Mouse (Mus musculus): Measurements from ENCODE around the gene Rims4. TPM values are rescaled to one million over a fixed set of nuclear protein-coding genes. Genes with fewer than 3 reads are reported as not detected.

Rims4 gene
- polyA plus RNA-seq, 1 experiment from 2014 or later = 0.26 TPM

GRCm38 (mm10) chr2:163882859-163883652 is 35.4 kb downstream of the Rims4 start:
- Histone ChIP-seq H3K27ac (ENCODE audit: low read length) (no peak overlapping the region), H3K9ac (ENCODE audit: low read depth, low read length) (no peak overlapping the region), H3K4me1 (ENCODE audit: control insufficient read depth, low read depth, low read length) (no peaks in the 10 kb centered on the region), H3K27me3 (ENCODE audit: control insufficient read depth, insufficient read depth, low read depth, low read length) (no peaks in the 10 kb centered on the region), H3K4me2 (ENCODE audit: low read depth, low read length) (no peak overlapping the region), H3K36me3 (ENCODE audit: control insufficient read depth, insufficient read depth) (no peaks in the 10 kb centered on the region), H3K9me3 (replicated peaks; ENCODE audit: control insufficient read depth, low read length) (no peaks in the 10 kb centered on the region), H3K4me3 (ENCODE audit: low read depth, low read length) (no peak overlapping the region)
- no peak for ATAC-seq (ENCODE audit: low read depth)
- WGBS (ENCODE audit: insufficient replicate concordance) = 55% methylated on average over 17 of the region's 17 CpGs

- ATAC-seq (ENCODE audit: low read depth) = no peak
- no peaks in the 10 kb centered on the region for H3K27me3 ChIP-seq (ENCODE audit: control insufficient read depth, insufficient read depth, low read depth, low read length)
- no peak overlapping the region for H3K4me2 ChIP-seq (ENCODE audit: low read depth, low read length)
- WGBS (ENCODE audit: insufficient replicate concordance) = 63% methylated on average over 6 of the region's 6 CpGs
- no peaks in the 10 kb centered on the region for H3K9me3 ChIP-seq (replicated peaks; ENCODE audit: control insufficient read depth, low read length)
- no peak overlapping the region for H3K27ac ChIP-seq (ENCODE audit: low read length)
- H3K36me3 ChIP-seq (ENCODE audit: control insufficient read depth, insufficient read depth) = no peaks in the 10 kb centered on the region
- no peaks in the 10 kb centered on the region for H3K4me1 ChIP-seq (ENCODE audit: control insufficient read depth, low read depth, low read length)
- no peak overlapping the region for H3K9ac ChIP-seq (ENCODE audit: low read depth, low read length)
- H3K4me3 ChIP-seq (ENCODE audit: low read depth, low read length) = no peak overlapping the region
These were observed 37.6 kb downstream of the Rims4 start for GRCm38 (mm10) chr2:163880891-163881290.

GRCm38 (mm10) chr2:163876830-163877498 is 41.5 kb downstream of the Rims4 start:
- Histone ChIP-seq H3K27me3 (ENCODE audit: control insufficient read depth, insufficient read depth, low read depth, low read length) (no peaks in the 10 kb centered on the region), H3K36me3 (ENCODE audit: control insufficient read depth, insufficient read depth) (no peaks in the 10 kb centered on the region), H3K9ac (ENCODE audit: low read depth, low read length) (no peak overlapping the region), H3K4me2 (ENCODE audit: low read depth, low read length) (no peak overlapping the region), H3K4me1 (ENCODE audit: control insufficient read depth, low read depth, low read length) (no peaks in the 10 kb centered on the region), H3K9me3 (replicated peaks; ENCODE audit: control insufficient read depth, low read length) (no peaks in the 10 kb centered on the region), H3K4me3 (ENCODE audit: low read depth, low read length) (no peak overlapping the region), H3K27ac (ENCODE audit: low read length) (no peak overlapping the region)
- WGBS (ENCODE audit: insufficient replicate concordance) = 55% methylated on average over 14 of the region's 14 CpGs
- ATAC-seq (ENCODE audit: low read depth) = no peak

- no peak for ATAC-seq (ENCODE audit: low read depth)
- Histone ChIP-seq H3K9ac (ENCODE audit: low read depth, low read length) (no peak overlapping the region), H3K27me3 (ENCODE audit: control insufficient read depth, insufficient read depth, low read depth, low read length) (no peaks in the 10 kb centered on the region), H3K36me3 (ENCODE audit: control insufficient read depth, insufficient read depth) (no peaks in the 10 kb centered on the region), H3K4me3 (ENCODE audit: low read depth, low read length) (no peak overlapping the region), H3K4me1 (ENCODE audit: control insufficient read depth, low read depth, low read length) (no peaks in the 10 kb centered on the region), H3K27ac (ENCODE audit: low read length) (no peak overlapping the region), H3K4me2 (ENCODE audit: low read depth, low read length) (no peak overlapping the region), H3K9me3 (replicated peaks; ENCODE audit: control insufficient read depth, low read length) (no peaks in the 10 kb centered on the region)
- WGBS (ENCODE audit: insufficient replicate concordance) = 64% methylated on average over 7 of the region's 7 CpGs
These were observed 43.0 kb downstream of the Rims4 start for GRCm38 (mm10) chr2:163875484-163875883.

- WGBS (ENCODE audit: insufficient replicate concordance) = 58% methylated on average over 5 of the region's 5 CpGs
These were observed 43.6 kb downstream of the Rims4 start for GRCm38 (mm10) chr2:163874877-163875276.

GRCm38 (mm10) chr2:163871906-163872305 is 46.6 kb downstream of the Rims4 start:
- Histone ChIP-seq H3K4me3 (ENCODE audit: low read depth, low read length) (no peak overlapping the region), H3K4me1 (ENCODE audit: control insufficient read depth, low read depth, low read length) (no peaks in the 10 kb centered on the region), H3K4me2 (ENCODE audit: low read depth, low read length) (no peak overlapping the region), H3K27ac (ENCODE audit: low read length) (no peak overlapping the region), H3K9ac (ENCODE audit: low read depth, low read length) (no peak overlapping the region), H3K9me3 (replicated peaks; ENCODE audit: control insufficient read depth, low read length) (no peaks in the 10 kb centered on the region), H3K36me3 (ENCODE audit: control insufficient read depth, insufficient read depth) (no peaks in the 10 kb centered on the region), H3K27me3 (ENCODE audit: control insufficient read depth, insufficient read depth, low read depth, low read length) (no peaks in the 10 kb centered on the region)
- 31% methylated on average over 3 of the region's 3 CpGs for WGBS (ENCODE audit: insufficient replicate concordance)
- ATAC-seq (ENCODE audit: low read depth) = no peak

More at GRCm38 (mm10) chr2:163874877-163875276, 43.6 kb downstream of the Rims4 start:
- H3K4me2 ChIP-seq (ENCODE audit: low read depth, low read length) = no peak overlapping the region
- no peak overlapping the region for H3K4me3 ChIP-seq (ENCODE audit: low read depth, low read length)
- no peaks in the 10 kb centered on the region for H3K36me3 ChIP-seq (ENCODE audit: control insufficient read depth, insufficient read depth)
- H3K27me3 ChIP-seq (ENCODE audit: control insufficient read depth, insufficient read depth, low read depth, low read length) = no peaks in the 10 kb centered on the region
- no peaks in the 10 kb centered on the region for H3K9me3 ChIP-seq (replicated peaks; ENCODE audit: control insufficient read depth, low read length)
- no peak overlapping the region for H3K9ac ChIP-seq (ENCODE audit: low read depth, low read length)
- ATAC-seq (ENCODE audit: low read depth) = no peak
- no peak overlapping the region for H3K27ac ChIP-seq (ENCODE audit: low read length)
- no peaks in the 10 kb centered on the region for H3K4me1 ChIP-seq (ENCODE audit: control insufficient read depth, low read depth, low read length)

GRCm38 (mm10) chr2:163871266-163871665 is 47.2 kb downstream of the Rims4 start:
- ATAC-seq (ENCODE audit: low read depth) = no peak
- Histone ChIP-seq H3K27ac (ENCODE audit: low read length) (no peak overlapping the region), H3K4me3 (ENCODE audit: low read depth, low read length) (no peak overlapping the region), H3K4me1 (ENCODE audit: control insufficient read depth, low read depth, low read length) (no peaks in the 10 kb centered on the region), H3K36me3 (ENCODE audit: control insufficient read depth, insufficient read depth) (no peaks in the 10 kb centered on the region), H3K4me2 (ENCODE audit: low read depth, low read length) (no peak overlapping the region), H3K9me3 (replicated peaks; ENCODE audit: control insufficient read depth, low read length) (no peaks in the 10 kb centered on the region), H3K27me3 (ENCODE audit: control insufficient read depth, insufficient read depth, low read depth, low read length) (no peaks in the 10 kb centered on the region), H3K9ac (ENCODE audit: low read depth, low read length) (no peak overlapping the region)
- 57% methylated on average over 4 of the region's 4 CpGs for WGBS (ENCODE audit: insufficient replicate concordance)

GRCm38 (mm10) chr2:163869783-163870182 is 48.7 kb downstream of the Rims4 start:
- Histone ChIP-seq H3K9ac (ENCODE audit: low read depth, low read length) (no peak overlapping the region), H3K4me1 (ENCODE audit: control insufficient read depth, low read depth, low read length) (no peaks in the 10 kb centered on the region), H3K27ac (ENCODE audit: low read length) (no peak overlapping the region), H3K27me3 (ENCODE audit: control insufficient read depth, insufficient read depth, low read depth, low read length) (no peaks in the 10 kb centered on the region), H3K4me2 (ENCODE audit: low read depth, low read length) (no peak overlapping the region), H3K4me3 (ENCODE audit: low read depth, low read length) (no peak overlapping the region), H3K9me3 (replicated peaks; ENCODE audit: control insufficient read depth, low read length) (no peaks in the 10 kb centered on the region), H3K36me3 (ENCODE audit: control insufficient read depth, insufficient read depth) (no peaks in the 10 kb centered on the region)
- 61% methylated on average over 5 of the region's 5 CpGs for WGBS (ENCODE audit: insufficient replicate concordance)
- no peak for ATAC-seq (ENCODE audit: low read depth)

- Histone ChIP-seq H3K27me3 (ENCODE audit: control insufficient read depth, insufficient read depth, low read depth, low read length) (no peaks in the 10 kb centered on the region), H3K9ac (ENCODE audit: low read depth, low read length) (no peak overlapping the region), H3K4me2 (ENCODE audit: low read depth, low read length) (no peak overlapping the region), H3K36me3 (ENCODE audit: control insufficient read depth, insufficient read depth) (no peaks in the 10 kb centered on the region), H3K4me1 (ENCODE audit: control insufficient read depth, low read depth, low read length) (no peaks in the 10 kb centered on the region), H3K27ac (ENCODE audit: low read length) (no peak overlapping the region), H3K4me3 (ENCODE audit: low read depth, low read length) (no peak overlapping the region), H3K9me3 (replicated peaks; ENCODE audit: control insufficient read depth, low read length) (no peaks in the 10 kb centered on the region)
- no peak for ATAC-seq (ENCODE audit: low read depth)
- WGBS (ENCODE audit: insufficient replicate concordance) = 69% methylated on average over 9 of the region's 9 CpGs
These were observed 52.4 kb downstream of the Rims4 start for GRCm38 (mm10) chr2:163866061-163866460.

All from liver, embryonic 16.5 days (tissue).